Mouse (Mus musculus) midbrain, embryonic 12.5 days (tissue): Measurements from ENCODE around the gene Ubr1. TPM values are rescaled to one million over a fixed set of nuclear protein-coding genes. Genes with fewer than 3 reads are reported as not detected.

Experiments
- ATAC-seq: fragments of 200-750 bp; cut with Nextera tagmentation; 2 replicates; pipeline ENCODE4 v1.8.0; 2017; ENCODE audit warnings: low read depth, moderate TSS enrichment, moderate library complexity; ENCODE audit not compliant: low FRiP score
- H3K27ac ChIP-seq: fragments of 300-500 bp; sonication (generic); replicated peaks from 2 replicates; pipeline ENCODE4 v1.5.1; 2016; ENCODE audit warnings: mild to moderate bottlenecking
- H3K27me3 ChIP-seq: fragments of 300-500 bp; sonication (generic); 2 replicates; pipeline ENCODE4 v1.6.1; 2016; ENCODE audit warnings: mild to moderate bottlenecking
- H3K36me3 ChIP-seq: fragments of 300-500 bp; sonication (generic); 2 replicates; pipeline ENCODE4 v1.6.1; 2016
- H3K4me1 ChIP-seq: fragments of 300-500 bp; sonication (generic); 2 replicates; pipeline ENCODE4 v1.6.1; 2016
- H3K4me2 ChIP-seq: fragments of 300-500 bp; sonication (generic); replicated peaks from 2 replicates; pipeline ENCODE4 v1.6.1; 2016; ENCODE audit warnings: mild to moderate bottlenecking, moderate library complexity
- H3K4me3 ChIP-seq: fragments of 300-500 bp; sonication (generic); 2 replicates; pipeline ENCODE4 v1.5.1; 2016; ENCODE audit warnings: mild to moderate bottlenecking
- H3K9ac ChIP-seq: fragments of 300-500 bp; sonication (generic); replicated peaks from 2 replicates; pipeline ENCODE4 v1.6.1; 2016; ENCODE audit warnings: mild to moderate bottlenecking, moderate library complexity
- H3K9me3 ChIP-seq: fragments of 300-500 bp; sonication (generic); 2 replicates; pipeline ENCODE4 v1.6.1; 2016; ENCODE audit warnings: mild to moderate bottlenecking
- WGBS: fragments of 180-500 bp; shearing (Covaris S2); methylation state at CpG from one replicate; pipeline ENCODE4 v1.1.7; 2016; 5-methylcytosine and 5-hydroxymethylcytosine counted together
- polyA plus RNA-seq: library from polyadenylated mRNA; unstranded; fragments of >200 nt; fragmentation: Nextera tagmentation; extraction: Ambion mirVana; gene quantifications from 2 replicates; pipeline ENCODE4 v1.2.1, GENCODE M21; 2016

The Ubr1 gene
- polyA plus RNA-seq, 1 experiment from 2014 or later: 34.4 TPM

- Histone ChIP-seq H3K4me2 (no peak overlapping the region), H3K9me3 (no peaks in the 10 kb centered on the region), H3K4me1 (no peaks in the 10 kb centered on the region), H3K4me3 (no peak overlapping the region), H3K36me3 (peaks cover 82% of the 10 kb centered on the region), H3K27ac (no peak overlapping the region), H3K27me3 (no peaks in the 10 kb centered on the region), H3K9ac (no peak overlapping the region)
- no peak for ATAC-seq
- 95% methylated on average over 3 of the region's 3 CpGs for WGBS
Measured at GRCm38 (mm10) chr2:120896361-120896760, 74.2 kb downstream of the Ubr1 start.

GRCm38 (mm10) chr2:120887601-120888000 is 82.9 kb downstream of the Ubr1 start:
- H3K36me3 ChIP-seq: peaks cover 47% of the 10 kb centered on the region

GRCm38 (mm10) chr2:120873192-120873591 is 97.3 kb downstream of the Ubr1 start:
- WGBS: 91% methylated on average over 2 of the region's 2 CpGs

More at GRCm38 (mm10) chr2:120887601-120888000, 82.9 kb downstream of the Ubr1 start:
- H3K9me3 ChIP-seq: no peaks in the 10 kb centered on the region
- H3K27me3 ChIP-seq: no peaks in the 10 kb centered on the region
- H3K4me3 ChIP-seq: no peak overlapping the region
- H3K4me1 ChIP-seq: no peaks in the 10 kb centered on the region
- H3K27ac ChIP-seq: no peak overlapping the region
- ATAC-seq: no peak
- 94% methylated on average over 5 of the region's 5 CpGs for WGBS
- no peak overlapping the region for H3K9ac ChIP-seq
- no peak overlapping the region for H3K4me2 ChIP-seq

GRCm38 (mm10) chr2:120871447-120872336 is 98.8 kb downstream of the Ubr1 start:
- H3K36me3 ChIP-seq: peaks cover 54% of the 10 kb centered on the region
- H3K9ac ChIP-seq: no peak overlapping the region
- no peaks in the 10 kb centered on the region for H3K27me3 ChIP-seq
- 83% methylated on average over 9 of the region's 9 CpGs for WGBS
- no peaks in the 10 kb centered on the region for H3K4me1 ChIP-seq
- no peak overlapping the region for H3K4me3 ChIP-seq
- H3K27ac ChIP-seq: no peak overlapping the region
- H3K4me2 ChIP-seq: no peak overlapping the region
- ATAC-seq: no peak
- no peaks in the 10 kb centered on the region for H3K9me3 ChIP-seq

More at GRCm38 (mm10) chr2:120873192-120873591, 97.3 kb downstream of the Ubr1 start:
- Histone ChIP-seq H3K9ac (no peak overlapping the region), H3K9me3 (no peaks in the 10 kb centered on the region), H3K27ac (no peak overlapping the region), H3K4me2 (no peak overlapping the region), H3K4me1 (no peaks in the 10 kb centered on the region), H3K4me3 (no peak overlapping the region), H3K27me3 (no peaks in the 10 kb centered on the region), H3K36me3 (peaks cover 55% of the 10 kb centered on the region)
- no peak for ATAC-seq

- Histone ChIP-seq H3K4me3 (no peak overlapping the region), H3K27ac (no peak overlapping the region), H3K27me3 (no peaks in the 10 kb centered on the region), H3K4me1 (no peaks in the 10 kb centered on the region), H3K36me3 (peaks cover 45% of the 10 kb centered on the region), H3K9ac (no peak overlapping the region), H3K4me2 (no peak overlapping the region), H3K9me3 (no peaks in the 10 kb centered on the region)
- no peak for ATAC-seq
- 94% methylated on average over 5 of the region's 5 CpGs for WGBS
Measured at GRCm38 (mm10) chr2:120867336-120867735, 103.2 kb downstream of the Ubr1 start.

GRCm38 (mm10) chr2:120866561-120866960 is 104.0 kb downstream of the Ubr1 start:
- Histone ChIP-seq H3K4me3 (no peak overlapping the region), H3K4me2 (no peak overlapping the region), H3K9ac (no peak overlapping the region), H3K27ac (no peak overlapping the region), H3K36me3 (peaks cover 45% of the 10 kb centered on the region), H3K4me1 (no peaks in the 10 kb centered on the region), H3K9me3 (no peaks in the 10 kb centered on the region), H3K27me3 (no peaks in the 10 kb centered on the region)
- WGBS: 38% methylated on average over 1 of the region's 1 CpGs
- no peak for ATAC-seq

GRCm38 (mm10) chr2:120863389-120863788 is 107.1 kb downstream of the Ubr1 start:
- no peak overlapping the region for H3K27ac ChIP-seq
- H3K36me3 ChIP-seq: peaks cover 44% of the 10 kb centered on the region
- no peak overlapping the region for H3K9ac ChIP-seq
- H3K27me3 ChIP-seq: no peaks in the 10 kb centered on the region
- no peak overlapping the region for H3K4me2 ChIP-seq
- no peak for ATAC-seq
- no peak overlapping the region for H3K4me3 ChIP-seq
- no peaks in the 10 kb centered on the region for H3K9me3 ChIP-seq
- 97% methylated on average over 1 of the region's 1 CpGs for WGBS
- H3K4me1 ChIP-seq: no peaks in the 10 kb centered on the region

- Histone ChIP-seq H3K27ac (no peak overlapping the region), H3K4me3 (no peak overlapping the region), H3K9me3 (no peaks in the 10 kb centered on the region), H3K4me2 (no peak overlapping the region), H3K27me3 (no peaks in the 10 kb centered on the region), H3K4me1 (no peaks in the 10 kb centered on the region), H3K36me3 (peaks cover 33% of the 10 kb centered on the region), H3K9ac (no peak overlapping the region)
- no peak for ATAC-seq
- WGBS: 84% methylated on average over 1 of the region's 1 CpGs
Measured at GRCm38 (mm10) chr2:120860699-120861098, 109.8 kb downstream of the Ubr1 start.

- 85% methylated on average over 3 of the region's 3 CpGs for WGBS
- Histone ChIP-seq H3K9me3 (no peaks in the 10 kb centered on the region), H3K36me3 (peaks cover 14% of the 10 kb centered on the region), H3K9ac (no peak overlapping the region), H3K27ac (no peak overlapping the region), H3K27me3 (no peaks in the 10 kb centered on the region), H3K4me2 (no peak overlapping the region), H3K4me1 (no peaks in the 10 kb centered on the region), H3K4me3 (no peak overlapping the region)
- ATAC-seq: no peak
Measured at GRCm38 (mm10) chr2:120858131-120858530, 112.4 kb downstream of the Ubr1 start.

GRCm38 (mm10) chr2:120853151-120853550 is 117.4 kb downstream of the Ubr1 start:
- WGBS: 86% methylated on average over 3 of the region's 3 CpGs
- Histone ChIP-seq H3K36me3 (no peaks in the 10 kb centered on the region), H3K9ac (no peak overlapping the region), H3K4me3 (no peak overlapping the region), H3K9me3 (no peaks in the 10 kb centered on the region), H3K27me3 (no peaks in the 10 kb centered on the region), H3K4me2 (no peak overlapping the region), H3K27ac (no peak overlapping the region), H3K4me1 (0 out of 2 replicates have a peak, but pooled peaks cover 8% of the 10 kb centered on the region)
- no peak for ATAC-seq

- Histone ChIP-seq H3K9ac (no peak overlapping the region), H3K4me3 (no peak overlapping the region), H3K36me3 (no peaks in the 10 kb centered on the region), H3K9me3 (no peaks in the 10 kb centered on the region), H3K4me2 (no peak overlapping the region), H3K4me1 (peaks cover 12% of the 10 kb centered on the region; the same call in 1 of the 2 replicates), H3K27me3 (no peaks in the 10 kb centered on the region), H3K27ac (no peak overlapping the region)
- ATAC-seq: no peak
- 55% methylated on average over 1 of the region's 1 CpGs for WGBS
Measured at GRCm38 (mm10) chr2:120852626-120853025, 117.9 kb downstream of the Ubr1 start.

GRCm38 (mm10) chr2:120850424-120851082 is 120.0 kb downstream of the Ubr1 start, which contains the start of gene Ttbk2:
Gene Ttbk2, minus strand, starts transcription at chr2:120850604.
- peak within 1 kb of the TSS; percentile 88 for H3K9ac ChIP-seq
- H3K4me2 ChIP-seq: peak within 1 kb of the TSS; percentile 79
- peak; percentile 100 for ATAC-seq
- WGBS: under 1% methylated on average over 37 of the region's 39 CpGs
- peak within 1 kb of the TSS; percentile 95 for H3K4me3 ChIP-seq
- no peaks in the 10 kb centered on the region for H3K36me3 ChIP-seq
- peaks cover 13% of the 10 kb centered on the region; the same call in 1 of the 2 replicates for H3K4me1 ChIP-seq
- no peaks in the 10 kb centered on the region for H3K9me3 ChIP-seq
- peak within 1 kb of the TSS; percentile 90 for H3K27ac ChIP-seq
- H3K27me3 ChIP-seq: no peaks in the 10 kb centered on the region
